Mouse (Mus musculus): ENCODE results near the gene Mapre3. TPM values are rescaled to one million over a fixed set of nuclear protein-coding genes. Genes with fewer than 3 reads are reported as not detected.
A peak's percentile ranks its signal among the peaks of the same experiment; 100 is the strongest.
"Not testable (repeated sequence)": the region's sequence is repeated elsewhere in the genome, so short reads cannot be mapped to it uniquely, and the experiment has no call there.

The Mapre3 gene
- total RNA-seq, 2 experiments from 2014 or later, result 0.25 to 0.26 TPM

GRCm38 (mm10) chr5:30881839-30882238 lies 67.4 kb downstream of the Mapre3 start:
- ATAC-seq (ENCODE audit: poor library complexity, severe bottlenecking), result not testable (repeated sequence)

GRCm38 (mm10) chr5:30886209-30886608 lies 71.8 kb downstream of the Mapre3 start:
- no peak for ATAC-seq (ENCODE audit: poor library complexity, severe bottlenecking)

- no peak for ATAC-seq (ENCODE audit: poor library complexity, severe bottlenecking)
Measured at GRCm38 (mm10) chr5:30886731-30887130, 72.3 kb downstream of the Mapre3 start.

- peak; percentile 66 for ATAC-seq (ENCODE audit: poor library complexity, severe bottlenecking)
Measured at GRCm38 (mm10) chr5:30887331-30887761, 72.9 kb downstream of the Mapre3 start.

GRCm38 (mm10) chr5:30887858-30888336 lies 73.5 kb downstream of the Mapre3 start:
- ATAC-seq (ENCODE audit: poor library complexity, severe bottlenecking), result peak; percentile 68

GRCm38 (mm10) chr5:30888337-30889087 lies 74.1 kb downstream of the Mapre3 start, which contains the start of gene Agbl5:
TSS of gene Agbl5 (plus strand) at chr5:30888694.
- peak; percentile 58 for ATAC-seq (ENCODE audit: poor library complexity, severe bottlenecking)

- no peak for ATAC-seq (ENCODE audit: poor library complexity, severe bottlenecking)
Measured at GRCm38 (mm10) chr5:30889088-30889754, 74.8 kb downstream of the Mapre3 start.

- no peak for ATAC-seq (ENCODE audit: poor library complexity, severe bottlenecking)
Measured at GRCm38 (mm10) chr5:30890375-30890774, 75.9 kb downstream of the Mapre3 start.

GRCm38 (mm10) chr5:30901860-30902259 lies 87.4 kb downstream of the Mapre3 start:
- ATAC-seq (ENCODE audit: poor library complexity, severe bottlenecking), result no peak

GRCm38 (mm10) chr5:30907413-30908059 lies 93.1 kb downstream of the Mapre3 start, which contains the start of gene Ost4:
TSS of gene Ost4 (minus strand) at chr5:30907788.
- peak; percentile 97 for ATAC-seq (ENCODE audit: poor library complexity, severe bottlenecking)

GRCm38 (mm10) chr5:30908426-30909299 lies 94.2 kb downstream of the Mapre3 start:
- no peak for ATAC-seq (ENCODE audit: poor library complexity, severe bottlenecking)

GRCm38 (mm10) chr5:30909300-30909659 lies 94.8 kb downstream of the Mapre3 start:
- ATAC-seq (ENCODE audit: poor library complexity, severe bottlenecking), result no peak

- no peak for ATAC-seq (ENCODE audit: poor library complexity, severe bottlenecking)
Measured at GRCm38 (mm10) chr5:30909863-30910262, 95.4 kb downstream of the Mapre3 start.

GRCm38 (mm10) chr5:30910481-30910880 lies 96.0 kb downstream of the Mapre3 start:
- ATAC-seq (ENCODE audit: poor library complexity, severe bottlenecking), result no peak

- no peak for ATAC-seq (ENCODE audit: poor library complexity, severe bottlenecking)
Measured at GRCm38 (mm10) chr5:30912156-30912555, 97.7 kb downstream of the Mapre3 start.

- ATAC-seq (ENCODE audit: poor library complexity, severe bottlenecking), result peak; percentile 17
Measured at GRCm38 (mm10) chr5:30913060-30913841, 98.8 kb downstream of the Mapre3 start, which contains the start of gene Emilin1. TSS of gene Emilin1 (plus strand) at chr5:30913402.

GRCm38 (mm10) chr5:30914101-30914635 lies 99.7 kb downstream of the Mapre3 start:
- ATAC-seq (ENCODE audit: poor library complexity, severe bottlenecking), result no peak

- no peak for ATAC-seq (ENCODE audit: poor library complexity, severe bottlenecking)
Measured at GRCm38 (mm10) chr5:30914849-30915248, 100.4 kb downstream of the Mapre3 start.

- no peak for ATAC-seq (ENCODE audit: poor library complexity, severe bottlenecking)
Measured at GRCm38 (mm10) chr5:30915456-30915855, 101.0 kb downstream of the Mapre3 start.
